Mouse (Mus musculus) small intestine, adult 2 months (tissue): Measurements from ENCODE around the gene Nmb.

Experiments used
- CTCF ChIP-seq: fragments of 200-500 bp; IDR thresholded peaks from 2 replicates; pipeline ENCODE4 v1.5.1; 2012; ENCODE audit warnings: low read depth, mild to moderate bottlenecking, control low read depth, inconsistent platforms, low read length, moderate library complexity, mixed read lengths; ENCODE audit not compliant: insufficient replicate concordance, insufficient read length; ENCODE audit errors: extremely low read depth
- POLR2A ChIP-seq: fragments of 200-500 bp; IDR thresholded peaks from 2 replicates; pipeline ENCODE4 v1.6.1; 2012; ENCODE audit warnings: low read depth, mild to moderate bottlenecking, control low read depth, inconsistent platforms, low read length, moderate library complexity

DNA sequence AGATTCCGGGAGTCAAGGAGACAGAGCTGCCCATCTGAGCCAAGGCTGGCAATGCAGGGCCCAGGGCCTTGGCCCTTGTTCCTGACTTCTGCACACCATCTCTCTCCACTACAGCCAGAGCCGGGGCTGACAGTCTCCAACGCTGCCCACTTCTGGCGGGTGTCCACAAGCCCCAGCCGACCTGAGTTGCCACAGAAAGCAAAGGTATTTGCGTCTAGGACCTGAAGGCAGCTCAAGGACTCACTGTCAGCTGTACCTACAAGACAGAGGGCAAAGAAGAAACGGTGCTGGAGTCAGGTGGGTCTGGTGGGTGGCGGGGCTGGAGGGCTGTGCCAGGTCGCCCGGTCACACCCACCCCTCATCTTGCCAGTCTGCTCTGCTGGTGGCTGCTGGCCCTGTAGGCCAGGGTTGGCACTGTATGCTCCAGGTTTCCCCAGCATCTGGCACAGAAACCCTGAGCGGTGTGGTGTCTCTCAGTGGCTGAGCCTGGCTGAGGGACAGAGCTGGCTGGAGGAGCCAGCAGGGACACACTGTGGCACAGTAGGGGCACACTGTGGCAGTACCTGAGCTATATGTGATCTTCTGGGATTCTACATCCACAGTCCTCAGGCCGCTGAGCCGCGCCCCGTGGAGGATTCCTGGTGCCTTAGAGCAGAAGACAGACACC lies 11.7 kb downstream of the Nmb start:
- TF ChIP-seq CTCF, result no peak
- no peak for TF ChIP-seq POLR2A
